Mouse (Mus musculus): Measurements from ENCODE around the gene Cast. TPM values are rescaled to one million over a fixed set of nuclear protein-coding genes. Genes with fewer than 3 reads are reported as not detected.

Cast gene
- 5.0 and 9.4 TPM in 2 replicates for polyA plus RNA-seq (2012; rRNA removed)

GRCm38 (mm10) chr13:74808152-74808929 lies at the start of gene Cast:
Gene Cast (minus strand): TSS chr13:74808810.

Other genes starting within 250 kb of the Cast start
- 7.5 and 8.4 TPM in 2 replicates for gene Erap1, start 169.2 kb downstream of the Cast start, polyA plus RNA-seq (2012; rRNA removed)